Mouse (Mus musculus) hematopoietic stem cell, adult 5-6 weeks (primary cell): Measurements from ENCODE around the gene Twf2. TPM values are rescaled to one million over a fixed set of nuclear protein-coding genes. Genes with fewer than 3 reads are reported as not detected.

Experiments
- ATAC-seq, 2 experiments: fragments of 125-278 bp in 1 of 2; replicated peaks in 1 of 2; 2 replicates each; pipeline ENCODE4 v1.8.0; 2016 to 2017; ENCODE audit warnings: inconsistent platforms in 2 of 2, mild to moderate bottlenecking in 2 of 2, moderate number of reproducible peaks in 2 of 2, low read depth in 1 of 2, moderate TSS enrichment in 1 of 2; ENCODE audit not compliant: low FRiP score in 2 of 2, poor library complexity in 2 of 2, severe bottlenecking in 2 of 2, insufficient read depth in 1 of 2, low TSS enrichment in 1 of 2
- total RNA-seq: library from RNA; stranded (forward); fragments of 172-1452, 232-1000 nt; gene quantifications from 2 replicates; pipeline ENCODE4 v1.2.3, GENCODE M21; 2017

The Twf2 gene
- total RNA-seq, 1 experiment from 2014 or later, result 34.2 TPM

GRCm38 (mm10) chr9:106227790-106228429 is 25.0 kb downstream of the Twf2 start:
- ATAC-seq, result no peak

- ATAC-seq, result peak; percentile 54 to 59
Measured at GRCm38 (mm10) chr9:106230051-106230733, 27.3 kb downstream of the Twf2 start.

GRCm38 (mm10) chr9:106230734-106231106 is 27.8 kb downstream of the Twf2 start:
- ATAC-seq, result no peak

GRCm38 (mm10) chr9:106231220-106231619 is 28.3 kb downstream of the Twf2 start:
- no peak for ATAC-seq

GRCm38 (mm10) chr9:106231816-106232215 is 28.9 kb downstream of the Twf2 start:
- ATAC-seq, result no peak

GRCm38 (mm10) chr9:106232956-106233355 is 30.0 kb downstream of the Twf2 start:
- no peak for ATAC-seq

GRCm38 (mm10) chr9:106233953-106234352 is 31.0 kb downstream of the Twf2 start:
- no peak for ATAC-seq

- ATAC-seq, result no peak
Measured at GRCm38 (mm10) chr9:106235194-106235830, 32.4 kb downstream of the Twf2 start.

- ATAC-seq, result no peak
Measured at GRCm38 (mm10) chr9:106236156-106236817, 33.4 kb downstream of the Twf2 start.

- no peak for ATAC-seq
Measured at GRCm38 (mm10) chr9:106236818-106237211, 33.9 kb downstream of the Twf2 start.

GRCm38 (mm10) chr9:106237401-106237800 is 34.5 kb downstream of the Twf2 start:
- ATAC-seq, result no peak

- ATAC-seq, result no peak
Measured at GRCm38 (mm10) chr9:106237878-106238277, 35.0 kb downstream of the Twf2 start.

- no peak for ATAC-seq
Measured at GRCm38 (mm10) chr9:106241541-106242164, 38.7 kb downstream of the Twf2 start.

- ATAC-seq, result peak; percentile 62 to 67
Measured at GRCm38 (mm10) chr9:106242813-106243488, 40.0 kb downstream of the Twf2 start.

GRCm38 (mm10) chr9:106249550-106249949 is 46.6 kb downstream of the Twf2 start:
- ATAC-seq, result no peak

GRCm38 (mm10) chr9:106250245-106250644 is 47.3 kb downstream of the Twf2 start:
- ATAC-seq, result no peak

GRCm38 (mm10) chr9:106251066-106251465 is 48.2 kb downstream of the Twf2 start:
- ATAC-seq, result no peak
